Mouse (Mus musculus) layer of hippocampus, adult 8-10 months (tissue): ENCODE measurements around the gene Bpifa1. TPM values are rescaled to one million over a fixed set of nuclear protein-coding genes. Genes with fewer than 3 reads are reported as not detected.

Experiments
- total RNA-seq, 4 experiments: library from RNA; stranded (reverse); gene quantifications; 2 replicates each; pipeline ENCODE4 v1.2.4; 2022

Gene Bpifa1
- total RNA-seq, 4 experiments from 2014 or later, result not detected

Other genes with a start within 250 kb of the Bpifa1 start
- not detected for gene Bpifb6, start 242.5 kb upstream of the Bpifa1 start, total RNA-seq
- not detected for gene Bpifb3, start 224.7 kb upstream of the Bpifa1 start, total RNA-seq
- not detected for gene Bpifb4, start 204.7 kb upstream of the Bpifa1 start, total RNA-seq
- not detected for gene Bpifa6, start 167.9 kb upstream of the Bpifa1 start, total RNA-seq
- not detected for gene Bpifa2, start 134.6 kb upstream of the Bpifa1 start, total RNA-seq
- gene Bpifa3, start 12.5 kb upstream of the Bpifa1 start, total RNA-seq, result not detected
- not detected for gene Bpifa5, start 19.7 kb downstream of the Bpifa1 start, total RNA-seq
- under 1 TPM; 0.16 to 0.22 (median 0.18) TPM for gene Bpifb1, start 47.9 kb downstream of the Bpifa1 start, total RNA-seq
- gene Bpifb5, start 80.9 kb downstream of the Bpifa1 start, total RNA-seq, result not detected
- gene Bpifb9a, start 115.0 kb downstream of the Bpifa1 start, total RNA-seq, result under 1 TPM in 2 of 4 experiments, not detected in 2; 0.32 to 0.35 TPM
- under 1 TPM in 1 of 4 experiments, not detected in 3; 0.19 TPM for gene Bpifb9b, start 164.3 kb downstream of the Bpifa1 start, total RNA-seq
- 10 to 100 TPM; 13.6 to 17.1 (median 16.0) TPM for gene Cdk5rap1, start 230.1 kb downstream of the Bpifa1 start, total RNA-seq